Mouse (Mus musculus): ENCODE measurements around the gene Lst1. TPM values are rescaled to one million over a fixed set of nuclear protein-coding genes. Genes with fewer than 3 reads are reported as not detected.

Gene Lst1
- polyA plus RNA-seq, 1 experiment from 2014 or later = 11.6 TPM

- Histone ChIP-seq H3K9me3 (ENCODE audit: low read depth, low read length) (no peaks in the 10 kb centered on the region), H3K4me1 (ENCODE audit: insufficient read depth) (peaks cover 3% of the 10 kb centered on the region; the same call in 1 of the 2 replicates), H3K4me3 (ENCODE audit: low read depth, low read length) (peak overlapping the region; percentile 43), H3K27me3 (ENCODE audit: insufficient read depth, low read length) (no peaks in the 10 kb centered on the region), H3K9ac (peak overlapping the region; percentile 57), H3K27ac (ENCODE audit: low read depth) (peak overlapping the region; percentile 69; the same call in 1 of the 2 replicates), H3K4me2 (peak overlapping the region; percentile 67), H3K36me3 (ENCODE audit: insufficient read depth) (no peaks in the 10 kb centered on the region)
- DNase-seq = peak; percentile 89
- no peak for TF ChIP-seq CTCF (IDR thresholded peaks at IDR 0.05; ENCODE audit: low read depth)
- 2% methylated on average over 18 of the region's 18 CpGs for WGBS
- ATAC-seq (ENCODE audit: insufficient read depth) = peak; percentile 72
Measured at GRCm38 (mm10) chr17:35185639-35186611, 2.3 kb downstream of the Lst1 start.

DNA sequence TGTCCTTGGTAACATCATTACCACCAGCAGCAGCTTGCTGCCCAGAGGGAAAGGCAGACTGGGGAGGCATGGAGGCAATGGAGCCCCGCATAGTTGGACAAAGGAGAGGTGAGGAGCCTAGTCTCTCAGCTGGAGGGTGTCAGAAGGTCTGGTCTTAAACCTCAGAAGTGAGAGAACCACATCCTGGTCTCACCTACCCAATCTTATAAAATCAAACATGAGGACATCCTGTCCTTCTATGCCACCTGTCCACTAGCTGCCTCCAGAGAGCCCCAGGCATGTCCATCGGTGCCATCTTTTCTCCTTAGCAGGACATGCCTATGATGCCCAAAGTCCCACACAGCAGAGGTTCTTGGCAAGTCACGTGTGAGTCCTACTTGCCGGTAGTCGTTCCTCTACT lies 8.1 kb downstream of the Lst1 start:
- H3K9me3 ChIP-seq (ENCODE audit: low read depth, low read length) = no peaks in the 10 kb centered on the region
- no peak for TF ChIP-seq CTCF (IDR thresholded peaks at IDR 0.05; ENCODE audit: low read depth)
- H3K27me3 ChIP-seq (ENCODE audit: insufficient read depth, low read length) = no peaks in the 10 kb centered on the region
- 79% methylated on average over 5 of the region's 5 CpGs for WGBS
- H3K36me3 ChIP-seq (ENCODE audit: insufficient read depth) = no peaks in the 10 kb centered on the region
- H3K27ac ChIP-seq (ENCODE audit: low read depth) = no peak overlapping the region
- H3K4me3 ChIP-seq (ENCODE audit: low read depth, low read length) = no peak overlapping the region
- H3K4me2 ChIP-seq = no peak overlapping the region
- H3K9ac ChIP-seq = no peak overlapping the region
- DNase-seq (no peak), ATAC-seq (ENCODE audit: insufficient read depth) (no peak)
- no peaks in the 10 kb centered on the region for H3K4me1 ChIP-seq (ENCODE audit: insufficient read depth)

GRCm38 (mm10) chr17:35178528-35178927 lies 9.7 kb downstream of the Lst1 start:
- H3K27me3 ChIP-seq (ENCODE audit: insufficient read depth, low read length) = no peaks in the 10 kb centered on the region
- H3K9me3 ChIP-seq (ENCODE audit: low read depth, low read length) = no peaks in the 10 kb centered on the region
- H3K4me3 ChIP-seq (ENCODE audit: low read depth, low read length) = no peak overlapping the region
- DNase-seq = peak; percentile 84
- no peaks in the 10 kb centered on the region for H3K36me3 ChIP-seq (ENCODE audit: insufficient read depth)
- H3K4me1 ChIP-seq (ENCODE audit: insufficient read depth) = no peaks in the 10 kb centered on the region
- no peak overlapping the region for H3K27ac ChIP-seq (ENCODE audit: low read depth)
- peak; percentile 82 for ATAC-seq (ENCODE audit: insufficient read depth)
- peak; percentile 94 for TF ChIP-seq CTCF (IDR thresholded peaks at IDR 0.05; ENCODE audit: low read depth)
- H3K4me2 ChIP-seq = no peak overlapping the region
- WGBS = 12% methylated on average over 5 of the region's 5 CpGs
- H3K9ac ChIP-seq = no peak overlapping the region

GRCm38 (mm10) chr17:35175968-35176367 lies 12.3 kb downstream of the Lst1 start, which contains the start of gene Aif1:
Aif1 (minus strand) TSS chr17:35176068.
- no peaks in the 10 kb centered on the region for H3K9me3 ChIP-seq (ENCODE audit: low read depth, low read length)
- H3K9ac ChIP-seq = no peak within 1 kb of the TSS
- no peaks in the 10 kb centered on the region for H3K4me1 ChIP-seq (ENCODE audit: insufficient read depth)
- TF ChIP-seq CTCF (IDR thresholded peaks at IDR 0.05; ENCODE audit: low read depth) = no peak
- H3K36me3 ChIP-seq (ENCODE audit: insufficient read depth) = no peaks in the 10 kb centered on the region
- ATAC-seq (ENCODE audit: insufficient read depth) (no peak), DNase-seq (no peak)
- no peak within 1 kb of the TSS for H3K27ac ChIP-seq (ENCODE audit: low read depth)
- H3K4me3 ChIP-seq (ENCODE audit: low read depth, low read length) = no peak within 1 kb of the TSS
- H3K4me2 ChIP-seq = no peak within 1 kb of the TSS
- no peaks in the 10 kb centered on the region for H3K27me3 ChIP-seq (ENCODE audit: insufficient read depth, low read length)
- WGBS = 63% methylated on average over 2 of the region's 2 CpGs

GRCm38 (mm10) chr17:35175382-35175781 lies 12.9 kb downstream of the Lst1 start:
- WGBS = 75% methylated on average over 6 of the region's 6 CpGs
- DNase-seq = no peak
- no peak overlapping the region for H3K4me3 ChIP-seq (ENCODE audit: low read depth, low read length)
- no peak overlapping the region for H3K27ac ChIP-seq (ENCODE audit: low read depth)
- no peak overlapping the region for H3K4me2 ChIP-seq
- H3K4me1 ChIP-seq (ENCODE audit: insufficient read depth) = no peaks in the 10 kb centered on the region
- H3K36me3 ChIP-seq (ENCODE audit: insufficient read depth) = no peaks in the 10 kb centered on the region
- ATAC-seq (ENCODE audit: insufficient read depth) = no peak
- H3K9me3 ChIP-seq (ENCODE audit: low read depth, low read length) = no peaks in the 10 kb centered on the region
- H3K27me3 ChIP-seq (ENCODE audit: insufficient read depth, low read length) = no peaks in the 10 kb centered on the region
- TF ChIP-seq CTCF (IDR thresholded peaks at IDR 0.05; ENCODE audit: low read depth) = no peak
- H3K9ac ChIP-seq = no peak overlapping the region

- no peak overlapping the region for H3K27ac ChIP-seq (ENCODE audit: low read depth)
- H3K4me3 ChIP-seq (ENCODE audit: low read depth, low read length) = no peak overlapping the region
- H3K36me3 ChIP-seq (ENCODE audit: insufficient read depth) = no peaks in the 10 kb centered on the region
- no peaks in the 10 kb centered on the region for H3K4me1 ChIP-seq (ENCODE audit: insufficient read depth)
- no peaks in the 10 kb centered on the region for H3K27me3 ChIP-seq (ENCODE audit: insufficient read depth, low read length)
- H3K9ac ChIP-seq = no peak overlapping the region
- TF ChIP-seq CTCF (IDR thresholded peaks at IDR 0.05; ENCODE audit: low read depth) = no peak
- H3K4me2 ChIP-seq = no peak overlapping the region
- no peak for ATAC-seq (ENCODE audit: insufficient read depth)
- no peaks in the 10 kb centered on the region for H3K9me3 ChIP-seq (ENCODE audit: low read depth, low read length)
- 54% methylated on average over 8 of the region's 8 CpGs for WGBS
- DNase-seq = no peak
Measured at GRCm38 (mm10) chr17:35174201-35174977, 13.8 kb downstream of the Lst1 start.

DNA sequence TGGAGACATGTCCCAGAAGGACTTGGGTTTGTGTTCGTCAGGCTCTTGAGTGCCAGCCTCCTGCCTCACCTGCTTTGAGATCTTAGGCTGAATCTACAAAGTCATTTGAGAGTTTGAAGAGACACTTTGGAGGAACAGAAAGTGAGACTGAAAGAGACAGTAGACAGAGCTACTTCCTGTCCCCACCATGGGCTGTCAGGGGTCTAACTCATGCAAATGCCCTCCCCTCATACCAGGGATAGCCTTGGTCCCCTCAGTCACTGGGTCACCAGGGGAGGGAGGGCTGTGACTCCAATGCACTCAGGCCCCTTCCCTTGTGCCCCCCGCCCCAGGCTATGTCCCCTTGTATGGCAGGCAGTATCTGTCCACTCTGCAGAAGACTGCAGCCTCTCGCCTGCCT lies 14.9 kb downstream of the Lst1 start:
- 67% methylated on average over 3 of the region's 3 CpGs for WGBS
- no peaks in the 10 kb centered on the region for H3K9me3 ChIP-seq (ENCODE audit: low read depth, low read length)
- H3K27me3 ChIP-seq (ENCODE audit: insufficient read depth, low read length) = no peaks in the 10 kb centered on the region
- H3K36me3 ChIP-seq (ENCODE audit: insufficient read depth) = no peaks in the 10 kb centered on the region
- no peak overlapping the region for H3K9ac ChIP-seq
- DNase-seq = no peak
- no peak for ATAC-seq (ENCODE audit: insufficient read depth)
- H3K27ac ChIP-seq (ENCODE audit: low read depth) = no peak overlapping the region
- no peaks in the 10 kb centered on the region for H3K4me1 ChIP-seq (ENCODE audit: insufficient read depth)
- H3K4me3 ChIP-seq (ENCODE audit: low read depth, low read length) = no peak overlapping the region
- H3K4me2 ChIP-seq = no peak overlapping the region
- TF ChIP-seq CTCF (IDR thresholded peaks at IDR 0.05; ENCODE audit: low read depth) = no peak
